Mouse (Mus musculus): Measurements from ENCODE around the gene Slu7. TPM values are rescaled to one million over a fixed set of nuclear protein-coding genes. Genes with fewer than 3 reads are reported as not detected.

Slu7 gene
- polyA plus RNA-seq, 1 experiment from 2014 or later: 47.9 TPM

GRCm38 (mm10) chr11:43474225-43474774 is 40.8 kb downstream of the Slu7 start, which contains the start of gene C1qtnf2:
Gene C1qtnf2, plus strand, starts transcription at chr11:43474276.
- DNase-seq: peak; percentile 78
- Histone ChIP-seq H3K27ac (ENCODE audit: low read depth) (no peak within 1 kb of the TSS), H3K4me1 (ENCODE audit: insufficient read depth) (no peaks in the 10 kb centered on the region), H3K27me3 (ENCODE audit: insufficient read depth, low read length) (no peaks in the 10 kb centered on the region), H3K4me3 (ENCODE audit: low read depth, low read length) (peak within 1 kb of the TSS; percentile 32), H3K36me3 (ENCODE audit: insufficient read depth) (no peaks in the 10 kb centered on the region), H3K9ac (peak within 1 kb of the TSS; percentile 45), H3K9me3 (ENCODE audit: low read depth, low read length) (no peaks in the 10 kb centered on the region), H3K4me2 (peak within 1 kb of the TSS; percentile 72)
- ATAC-seq (ENCODE audit: insufficient read depth): peak; percentile 80
- no peak for TF ChIP-seq CTCF (IDR thresholded peaks at IDR 0.05; ENCODE audit: low read depth)
- 2% methylated on average over 24 of the region's 24 CpGs for WGBS

GRCm38 (mm10) chr11:43479376-43479775 is 45.8 kb downstream of the Slu7 start:
- Histone ChIP-seq H3K4me2 (no peak overlapping the region), H3K9me3 (ENCODE audit: low read depth, low read length) (no peaks in the 10 kb centered on the region), H3K27ac (ENCODE audit: low read depth) (no peak overlapping the region), H3K4me1 (ENCODE audit: insufficient read depth) (peaks cover 31% of the 10 kb centered on the region), H3K27me3 (ENCODE audit: insufficient read depth, low read length) (no peaks in the 10 kb centered on the region), H3K9ac (no peak overlapping the region), H3K4me3 (ENCODE audit: low read depth, low read length) (no peak overlapping the region), H3K36me3 (ENCODE audit: insufficient read depth) (no peaks in the 10 kb centered on the region)
- no peak for TF ChIP-seq CTCF (IDR thresholded peaks at IDR 0.05; ENCODE audit: low read depth)
- ATAC-seq (ENCODE audit: insufficient read depth): no peak
- no peak for DNase-seq
- 79% methylated on average over 3 of the region's 3 CpGs for WGBS

- Histone ChIP-seq H3K36me3 (ENCODE audit: insufficient read depth) (no peaks in the 10 kb centered on the region), H3K4me3 (ENCODE audit: low read depth, low read length) (no peak overlapping the region), H3K4me2 (no peak overlapping the region), H3K27me3 (ENCODE audit: insufficient read depth, low read length) (no peaks in the 10 kb centered on the region), H3K9me3 (ENCODE audit: low read depth, low read length) (no peaks in the 10 kb centered on the region), H3K27ac (ENCODE audit: low read depth) (0 out of 2 replicates have a peak overlapping the region, but pooled peaks have one; percentile 12), H3K4me1 (ENCODE audit: insufficient read depth) (peaks cover 38% of the 10 kb centered on the region), H3K9ac (no peak overlapping the region)
- peak; percentile 58 for DNase-seq
- TF ChIP-seq CTCF (IDR thresholded peaks at IDR 0.05; ENCODE audit: low read depth): no peak
- WGBS: 20% methylated on average over 5 of the region's 5 CpGs
- ATAC-seq (ENCODE audit: insufficient read depth): 0 out of 2 replicates have a peak, but pooled peaks have one; percentile 6
Measured at GRCm38 (mm10) chr11:43480561-43480960, 47.0 kb downstream of the Slu7 start.

GRCm38 (mm10) chr11:43481672-43482522 is 48.4 kb downstream of the Slu7 start:
- DNase-seq: peak; percentile 83
- Histone ChIP-seq H3K4me2 (no peak overlapping the region), H3K27me3 (ENCODE audit: insufficient read depth, low read length) (no peaks in the 10 kb centered on the region), H3K9ac (no peak overlapping the region), H3K36me3 (ENCODE audit: insufficient read depth) (no peaks in the 10 kb centered on the region), H3K9me3 (ENCODE audit: low read depth, low read length) (no peaks in the 10 kb centered on the region), H3K4me1 (ENCODE audit: insufficient read depth) (peaks cover 38% of the 10 kb centered on the region), H3K27ac (ENCODE audit: low read depth) (peak overlapping the region; percentile 33; the same call in 1 of the 2 replicates), H3K4me3 (ENCODE audit: low read depth, low read length) (no peak overlapping the region)
- 33% methylated on average over 3 of the region's 3 CpGs for WGBS
- no peak for TF ChIP-seq CTCF (IDR thresholded peaks at IDR 0.05; ENCODE audit: low read depth)
- peak; percentile 70 for ATAC-seq (ENCODE audit: insufficient read depth)

- H3K9me3 ChIP-seq (ENCODE audit: low read depth, low read length): no peaks in the 10 kb centered on the region
- H3K27ac ChIP-seq (ENCODE audit: low read depth): peak overlapping the region; percentile 71
- WGBS: 17% methylated on average over 6 of the region's 6 CpGs
- H3K9ac ChIP-seq: no peak overlapping the region
- DNase-seq: peak; percentile 77
- ATAC-seq (ENCODE audit: insufficient read depth): peak; percentile 82
- no peaks in the 10 kb centered on the region for H3K27me3 ChIP-seq (ENCODE audit: insufficient read depth, low read length)
- H3K4me1 ChIP-seq (ENCODE audit: insufficient read depth): peaks cover 38% of the 10 kb centered on the region
- H3K4me3 ChIP-seq (ENCODE audit: low read depth, low read length): no peak overlapping the region
- H3K4me2 ChIP-seq: no peak overlapping the region
- no peak for TF ChIP-seq CTCF (IDR thresholded peaks at IDR 0.05; ENCODE audit: low read depth)
- no peaks in the 10 kb centered on the region for H3K36me3 ChIP-seq (ENCODE audit: insufficient read depth)
Measured at GRCm38 (mm10) chr11:43483122-43483792, 49.7 kb downstream of the Slu7 start.

GRCm38 (mm10) chr11:43484057-43484456 is 50.5 kb downstream of the Slu7 start:
- H3K27ac ChIP-seq (ENCODE audit: low read depth): peak overlapping the region; percentile 10; the same call in 1 of the 2 replicates
- no peaks in the 10 kb centered on the region for H3K36me3 ChIP-seq (ENCODE audit: insufficient read depth)
- ATAC-seq (ENCODE audit: insufficient read depth) (no peak), DNase-seq (peak; percentile 34)
- WGBS: 54% methylated on average over 4 of the region's 4 CpGs
- no peak for TF ChIP-seq CTCF (IDR thresholded peaks at IDR 0.05; ENCODE audit: low read depth)
- no peak overlapping the region for H3K4me3 ChIP-seq (ENCODE audit: low read depth, low read length)
- peaks cover 38% of the 10 kb centered on the region for H3K4me1 ChIP-seq (ENCODE audit: insufficient read depth)
- H3K9me3 ChIP-seq (ENCODE audit: low read depth, low read length): no peaks in the 10 kb centered on the region
- H3K27me3 ChIP-seq (ENCODE audit: insufficient read depth, low read length): no peaks in the 10 kb centered on the region
- no peak overlapping the region for H3K4me2 ChIP-seq
- no peak overlapping the region for H3K9ac ChIP-seq

- WGBS: 34% methylated on average over 11 of the region's 11 CpGs
Measured at GRCm38 (mm10) chr11:43484652-43485051, 51.1 kb downstream of the Slu7 start.

More at GRCm38 (mm10) chr11:43484652-43485051, 51.1 kb downstream of the Slu7 start:
- DNase-seq (no peak), ATAC-seq (ENCODE audit: insufficient read depth) (no peak)
- Histone ChIP-seq H3K9me3 (ENCODE audit: low read depth, low read length) (no peaks in the 10 kb centered on the region), H3K4me2 (no peak overlapping the region), H3K27ac (ENCODE audit: low read depth) (no peak overlapping the region), H3K4me3 (ENCODE audit: low read depth, low read length) (no peak overlapping the region), H3K36me3 (ENCODE audit: insufficient read depth) (no peaks in the 10 kb centered on the region), H3K4me1 (ENCODE audit: insufficient read depth) (peaks cover 38% of the 10 kb centered on the region), H3K27me3 (ENCODE audit: insufficient read depth, low read length) (no peaks in the 10 kb centered on the region), H3K9ac (no peak overlapping the region)
- TF ChIP-seq CTCF (IDR thresholded peaks at IDR 0.05; ENCODE audit: low read depth): no peak

Measured in lung, embryonic 14.5 days (tissue).